Mouse (Mus musculus) layer of hippocampus, adult 11-12 months (tissue): ENCODE data around the gene Lcat.

Experiments used
- DNase-seq: peaks from one replicate; pipeline ENCODE4 v3.0.0; 2022; ENCODE audit warnings: low spot score

The Lcat gene

DNA sequence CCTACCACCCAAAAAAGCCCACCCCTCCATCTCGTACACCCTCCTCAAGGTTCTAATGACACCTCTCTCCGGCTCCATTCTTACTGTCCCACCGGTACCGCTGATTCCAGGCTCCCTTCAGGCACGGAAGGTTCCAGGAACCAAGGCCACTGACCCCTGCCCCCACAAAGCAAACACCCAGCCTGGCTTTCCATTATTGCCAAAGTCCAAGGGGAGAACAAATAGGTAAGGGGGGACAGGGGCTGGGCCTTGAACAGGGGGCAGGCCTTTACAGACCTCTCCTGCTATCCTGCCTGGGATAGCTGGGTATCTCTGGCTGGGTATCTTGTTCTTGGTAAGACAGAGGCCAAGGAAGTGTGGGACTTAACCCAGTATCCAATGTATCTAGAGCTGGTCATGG, 640 bp downstream of the Lcat start:
- DNase-seq: no peak

DNA sequence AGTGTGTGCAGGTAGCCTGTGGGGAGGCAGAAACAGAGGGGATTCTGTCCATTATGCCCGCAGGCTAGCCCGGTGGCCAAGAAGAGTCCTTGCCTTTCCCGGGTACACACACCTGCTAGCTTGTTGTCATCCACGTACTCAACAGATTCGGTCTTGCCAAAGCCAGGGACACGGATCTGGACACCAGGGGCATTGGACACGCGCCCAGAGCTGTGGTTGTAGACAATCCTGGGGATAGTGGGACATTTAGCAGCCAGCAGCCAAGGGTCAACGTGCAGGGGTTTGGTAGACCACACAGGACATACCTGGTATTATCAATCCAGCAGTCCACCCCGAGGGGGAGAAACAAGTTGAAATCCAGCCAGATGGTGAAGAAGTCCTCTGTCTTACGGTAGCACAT, 1.2 kb downstream of the Lcat start:
- no peak for DNase-seq

DNA sequence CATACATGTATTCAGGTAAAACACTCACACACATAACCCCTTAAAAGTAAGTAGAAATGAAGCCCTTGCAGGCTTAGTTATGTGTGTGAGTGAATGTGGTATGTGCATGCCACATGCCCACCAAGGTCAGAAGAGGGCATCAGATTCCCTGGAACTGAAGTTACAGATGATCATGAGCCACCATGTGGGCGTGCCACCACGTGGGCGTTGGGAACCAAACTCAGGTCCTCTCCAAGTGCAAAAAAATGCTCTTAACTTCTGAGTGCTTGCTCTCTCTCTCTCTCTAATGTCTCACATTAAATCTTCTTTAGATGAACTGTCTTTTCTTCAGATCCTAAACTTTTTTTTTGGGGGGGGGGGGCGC, 4.9 kb downstream of the Lcat start, which contains the start of gene Psmb10:
TSS of gene Psmb10 (minus strand) at position 139 of the 364 bp plus-strand sequence.
- no peak for DNase-seq

DNA sequence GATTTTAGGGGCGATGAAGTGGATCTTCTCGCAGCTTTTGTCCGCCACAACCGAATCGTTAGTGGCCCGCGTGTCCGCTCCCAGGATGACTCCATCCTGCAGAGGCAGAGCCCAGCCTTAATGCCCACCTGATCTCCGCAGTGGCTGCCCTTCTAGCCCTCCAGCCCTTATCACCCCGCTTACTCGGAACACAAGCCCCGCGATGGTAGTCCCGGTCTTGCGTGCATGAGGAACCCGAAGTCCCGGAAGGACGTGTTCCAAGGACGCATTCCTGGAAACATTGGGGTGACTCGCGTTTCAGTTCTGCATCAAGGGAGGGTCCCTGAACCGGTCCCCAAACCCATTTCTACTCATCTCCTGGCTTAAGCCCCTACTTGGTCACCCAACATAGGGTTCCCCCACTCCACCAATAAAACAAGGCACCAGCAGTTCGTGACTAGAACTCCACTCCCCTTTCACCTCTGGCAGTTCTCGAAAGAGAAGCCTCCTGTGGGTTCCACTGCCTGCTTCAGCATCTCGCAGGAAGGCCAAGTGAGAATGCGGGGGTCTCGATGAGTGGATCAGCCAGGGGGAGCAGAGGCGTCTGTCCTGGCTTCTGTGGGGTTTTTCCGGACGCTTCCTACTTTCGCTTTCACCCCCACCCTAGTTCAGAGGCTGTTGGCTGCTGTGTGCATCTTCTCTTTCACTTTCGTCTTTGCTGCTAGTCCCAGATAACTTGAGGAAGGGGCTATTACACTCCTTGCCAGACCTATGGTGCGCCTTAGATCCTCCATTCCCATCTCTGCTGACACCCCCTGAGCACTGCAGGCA, 5.5 kb downstream of the Lcat start:
- DNase-seq: peak; percentile 57

DNA sequence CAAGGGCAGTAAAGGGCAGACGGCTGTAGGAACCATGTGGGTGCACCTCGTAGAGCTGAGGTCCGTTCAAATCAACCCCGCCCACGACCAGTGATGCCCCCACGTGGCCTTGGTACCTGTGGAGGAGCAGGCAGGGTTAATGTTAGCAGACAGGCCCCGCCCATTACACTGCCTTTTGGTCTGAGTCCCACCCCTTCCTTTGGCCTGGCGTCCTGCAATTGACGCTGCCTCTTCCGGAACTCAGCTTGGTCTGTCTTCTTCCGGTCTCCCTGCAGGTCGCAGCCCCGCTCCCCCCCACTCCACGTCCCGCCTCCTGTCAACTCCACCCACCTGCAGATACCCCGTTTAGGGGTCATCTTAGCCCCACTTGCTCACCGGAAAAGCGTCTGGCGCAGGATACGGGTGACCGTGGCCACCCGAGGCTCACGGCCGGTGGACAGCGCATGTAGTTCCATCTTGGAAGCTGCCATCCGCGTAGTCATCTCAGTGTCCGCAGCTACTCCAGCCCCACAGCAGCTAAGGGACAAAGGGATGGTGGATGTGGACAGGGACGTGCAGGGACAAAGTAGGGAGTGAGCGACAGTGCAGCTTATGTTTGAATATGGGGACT, 6.2 kb downstream of the Lcat start:
- DNase-seq: peak; percentile 89

DNA sequence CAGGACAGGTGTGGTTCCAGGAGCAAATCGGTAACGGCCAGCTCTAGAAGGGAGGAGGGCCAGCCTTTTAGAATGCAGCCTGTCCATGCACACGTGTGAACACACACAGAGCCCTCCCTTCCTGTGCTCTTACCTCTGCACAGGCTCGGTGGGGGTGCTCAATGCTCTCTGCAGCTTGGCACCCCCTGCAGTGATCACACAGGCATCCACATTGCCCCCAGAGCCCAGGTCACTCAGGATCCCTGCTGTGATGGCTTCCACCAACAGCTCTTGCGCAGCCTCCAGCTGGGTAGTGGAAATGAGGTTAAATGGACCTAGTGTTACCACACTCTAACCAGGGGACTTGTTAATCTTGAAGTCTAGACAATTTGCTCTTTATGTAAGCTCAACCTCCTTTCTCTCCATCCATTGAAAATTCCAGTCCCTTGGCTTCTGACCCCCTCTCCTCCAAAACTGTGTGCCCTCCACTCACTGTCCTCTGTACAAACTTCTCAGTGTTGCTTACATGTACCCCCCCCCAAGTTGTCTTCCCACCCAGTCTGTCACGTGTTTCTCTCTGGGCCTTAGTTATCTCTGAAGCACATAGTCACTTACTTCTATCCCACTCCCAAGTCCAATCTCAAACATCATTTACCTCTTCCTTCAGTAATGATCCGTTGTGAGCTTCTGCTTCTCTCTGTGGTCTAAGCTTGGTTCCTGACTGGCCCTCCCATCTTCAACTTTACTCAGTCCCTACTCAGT, 7.1 kb downstream of the Lcat start:
- no peak for DNase-seq

DNA sequence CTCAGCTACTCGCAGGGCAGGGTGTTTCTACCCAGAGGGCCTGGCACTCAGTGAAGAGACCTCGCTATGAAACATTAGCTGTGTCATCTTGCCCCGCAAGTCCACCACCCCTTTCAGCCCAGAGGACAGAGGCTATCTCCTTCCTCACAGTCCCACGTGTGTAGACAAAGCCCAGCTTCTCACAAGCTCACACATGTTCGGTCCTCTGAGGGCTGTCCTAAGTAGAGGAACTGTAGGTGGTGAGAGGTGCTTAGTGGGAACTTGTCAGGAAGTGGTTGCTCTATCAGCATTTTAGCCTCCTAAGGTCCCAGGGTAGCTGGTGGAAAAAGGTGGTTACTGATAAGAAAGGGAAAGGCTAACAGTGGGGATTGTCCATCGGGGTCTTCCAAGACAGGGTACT, 8.1 kb downstream of the Lcat start:
- no peak for DNase-seq

DNA sequence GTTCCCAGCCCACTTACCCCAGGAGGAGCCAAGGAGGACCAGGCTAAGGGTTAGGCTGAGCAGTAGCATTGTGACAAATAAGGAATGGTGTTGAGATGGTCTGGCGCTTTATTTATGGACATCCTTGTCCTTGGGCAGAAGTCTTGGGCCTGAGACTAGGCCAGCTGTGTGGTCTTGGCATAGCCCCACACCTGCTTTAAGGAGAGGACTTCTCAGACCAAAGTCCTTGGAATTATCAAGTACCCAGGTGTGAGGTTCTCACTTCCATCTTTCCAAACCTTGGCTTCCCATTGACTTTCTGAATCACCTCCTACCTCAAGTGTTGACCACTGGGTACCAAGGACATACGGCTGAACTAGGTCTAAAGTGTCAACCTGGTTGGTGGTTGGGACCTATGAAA, 9.4 kb downstream of the Lcat start, which contains the start of gene Ctrl:
TSS of gene Ctrl (minus strand) at position 101 of the 400 bp plus-strand sequence.
- DNase-seq: no peak

DNA sequence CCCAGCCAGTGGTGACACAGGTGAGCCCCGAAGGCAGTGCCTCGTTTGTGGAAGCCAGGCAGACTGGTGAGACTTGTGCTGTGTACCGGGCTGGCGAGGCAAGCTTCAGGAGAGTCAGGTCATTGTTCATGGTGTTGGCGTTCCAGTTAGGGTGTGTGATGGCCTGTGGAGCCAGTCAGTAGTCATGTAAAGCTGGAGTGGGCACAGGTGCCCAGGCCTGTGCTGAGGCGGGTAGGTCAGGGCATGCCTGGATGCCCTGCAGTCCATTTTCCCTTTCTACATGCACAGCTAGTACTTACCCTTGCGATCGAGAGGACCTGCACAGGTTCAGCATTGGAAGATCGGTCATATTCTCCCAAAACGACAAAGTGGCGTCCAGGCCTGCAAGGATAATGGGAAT, 10.7 kb downstream of the Lcat start:
- DNase-seq: no peak

DNA sequence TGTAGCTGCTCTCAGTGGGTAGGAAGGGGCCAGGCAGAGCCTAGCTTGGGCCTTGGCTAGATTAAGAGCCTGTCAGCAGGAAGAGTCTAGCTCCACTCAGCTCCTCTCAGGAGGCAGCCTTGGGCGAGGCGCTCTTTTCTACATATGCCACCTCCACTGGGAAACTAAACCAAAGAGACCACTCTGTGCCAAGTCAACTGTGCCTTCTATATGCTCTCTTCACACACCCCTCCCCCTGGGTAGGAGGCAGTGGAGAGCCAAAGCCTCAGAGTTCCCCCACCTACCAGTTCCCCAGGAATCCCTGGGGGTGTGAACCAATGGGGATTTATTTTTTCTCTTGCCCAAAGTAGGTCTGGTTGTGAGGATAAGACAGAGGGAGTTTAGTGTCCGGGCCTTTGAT, 11.9 kb downstream of the Lcat start:
- no peak for DNase-seq

DNA sequence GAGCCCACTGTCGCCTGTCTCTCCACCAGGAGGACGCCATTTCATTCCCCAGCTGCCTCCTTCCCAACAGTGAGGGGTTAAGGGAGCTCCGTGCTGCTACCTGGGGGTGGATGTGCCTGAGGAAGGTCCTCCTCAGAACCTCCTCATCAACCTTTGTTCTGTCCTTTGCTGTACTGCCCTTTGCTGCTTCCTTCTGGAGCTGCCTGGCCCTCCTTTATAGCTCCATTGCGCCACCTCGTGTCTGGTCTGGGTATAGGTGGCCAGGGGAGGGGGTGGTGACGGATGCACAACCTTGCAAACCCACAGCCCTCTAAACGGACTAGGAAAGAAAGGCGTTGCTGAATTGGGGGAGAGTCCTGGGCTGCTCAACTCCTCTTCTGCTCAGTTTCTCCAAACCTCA, 12.6 kb downstream of the Lcat start:
- DNase-seq: peak; percentile 84

DNA sequence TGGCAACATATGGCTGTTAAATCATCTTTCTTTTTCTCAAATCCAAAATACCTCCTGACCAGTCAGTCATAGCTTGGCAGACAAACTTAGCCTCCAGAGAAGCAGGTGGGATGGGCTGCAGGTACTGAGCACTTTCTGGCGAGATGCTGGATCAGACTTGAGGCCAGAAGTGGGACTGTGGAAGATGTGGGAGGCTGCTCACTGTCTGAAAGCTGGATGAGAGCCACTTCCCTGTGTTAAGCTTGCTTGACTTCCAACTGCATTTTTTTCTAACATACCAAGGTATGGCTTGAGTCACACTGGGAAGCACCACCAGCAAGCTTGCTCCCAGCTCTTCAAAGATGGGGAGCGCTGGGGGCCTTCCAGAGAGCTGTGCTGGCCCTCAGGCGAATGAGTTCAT, 18.1 kb downstream of the Lcat start:
- no peak for DNase-seq

DNA sequence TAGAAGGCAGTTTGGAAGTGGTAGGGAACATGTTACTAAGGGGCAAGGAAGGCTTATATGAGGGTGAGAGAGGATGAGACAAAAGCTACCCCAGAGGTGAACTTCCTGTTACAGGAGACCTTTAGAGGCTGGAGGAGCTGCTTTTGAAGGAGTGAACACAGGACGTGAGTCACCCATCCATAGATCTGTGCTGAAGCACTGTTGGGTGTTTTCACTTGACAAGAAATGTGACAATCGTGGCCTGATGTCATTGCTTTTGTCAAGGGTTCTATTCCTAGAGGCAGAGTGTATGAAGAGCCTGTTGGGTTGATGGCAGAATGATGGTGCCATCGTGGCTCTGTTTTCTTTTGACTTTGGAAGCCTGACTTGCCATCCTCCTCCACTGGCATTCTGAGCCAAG, 23.8 kb downstream of the Lcat start:
- DNase-seq: no peak

DNA sequence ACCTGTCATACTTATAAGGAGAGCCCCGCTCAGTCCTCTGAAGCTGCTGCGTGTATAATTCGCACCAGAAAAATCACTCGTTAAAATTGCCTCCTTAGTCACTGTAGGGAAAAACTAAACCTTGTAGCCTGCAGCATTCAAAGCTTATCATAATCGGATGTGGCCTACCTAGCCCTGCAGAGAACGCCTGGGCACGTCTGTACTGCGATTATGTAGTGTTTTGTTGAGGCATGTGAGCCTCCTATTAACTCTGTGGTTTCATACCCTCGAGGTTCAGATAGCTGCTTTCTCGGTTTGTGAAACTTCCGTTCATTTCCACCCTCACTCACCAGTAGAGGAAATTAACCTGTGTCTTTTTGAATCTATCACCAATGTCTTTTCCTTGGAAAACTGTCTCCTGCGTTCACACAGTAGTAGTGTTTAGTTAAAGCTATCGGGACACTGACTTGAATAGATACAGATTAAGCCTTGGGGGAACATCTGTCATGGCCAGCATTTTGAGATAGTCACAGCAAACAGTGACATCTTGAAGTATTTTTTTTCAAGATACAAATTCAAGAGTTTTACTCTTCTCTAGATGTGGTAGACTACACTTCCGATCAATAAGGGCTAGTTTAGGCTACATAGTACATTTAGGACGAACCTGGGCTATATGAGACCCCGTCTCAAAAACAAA, 42.1 kb downstream of the Lcat start:
- DNase-seq: no peak

DNA sequence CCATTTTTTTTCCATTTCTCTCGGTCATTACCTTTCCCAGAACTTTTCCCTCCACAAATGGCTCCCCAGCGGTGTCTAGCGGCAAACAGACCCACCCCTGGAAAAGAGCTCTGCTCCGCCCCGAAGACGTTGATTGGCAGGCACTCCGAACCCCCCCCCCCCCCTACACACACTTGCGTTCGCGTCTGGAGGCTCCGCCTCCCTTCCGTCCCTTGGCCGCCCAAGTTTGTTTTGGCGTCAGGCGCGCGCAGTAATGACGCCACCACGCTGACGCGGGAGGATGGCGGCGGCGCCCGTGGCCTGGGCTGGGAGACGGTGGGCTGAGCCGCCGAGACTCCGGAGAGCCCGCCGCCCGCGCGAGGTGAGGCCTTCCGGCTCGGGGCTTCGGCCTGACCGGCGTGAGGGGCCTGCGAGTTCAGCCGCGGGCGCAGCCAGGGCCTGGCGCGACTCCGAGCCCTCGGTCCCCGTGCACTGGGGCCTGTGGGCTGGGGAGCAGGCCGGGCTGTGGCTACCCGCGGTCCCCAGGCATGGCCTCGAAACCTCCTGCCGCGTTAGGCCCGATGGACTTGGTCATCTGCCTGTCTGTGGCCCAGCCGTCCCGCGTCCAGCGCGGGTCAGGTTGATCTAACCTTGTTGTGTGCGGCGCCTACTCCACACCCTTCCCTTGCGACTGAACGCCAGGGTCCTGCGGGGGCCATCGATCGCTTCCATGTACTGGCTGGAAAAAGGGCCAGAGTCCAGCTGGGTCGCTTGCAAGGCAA, 42.8 kb downstream of the Lcat start, which contains the start of gene Pskh1:
TSS of gene Pskh1 (plus strand) at position 262 of the 761 bp plus-strand sequence.
- DNase-seq: peak; percentile 91

DNA sequence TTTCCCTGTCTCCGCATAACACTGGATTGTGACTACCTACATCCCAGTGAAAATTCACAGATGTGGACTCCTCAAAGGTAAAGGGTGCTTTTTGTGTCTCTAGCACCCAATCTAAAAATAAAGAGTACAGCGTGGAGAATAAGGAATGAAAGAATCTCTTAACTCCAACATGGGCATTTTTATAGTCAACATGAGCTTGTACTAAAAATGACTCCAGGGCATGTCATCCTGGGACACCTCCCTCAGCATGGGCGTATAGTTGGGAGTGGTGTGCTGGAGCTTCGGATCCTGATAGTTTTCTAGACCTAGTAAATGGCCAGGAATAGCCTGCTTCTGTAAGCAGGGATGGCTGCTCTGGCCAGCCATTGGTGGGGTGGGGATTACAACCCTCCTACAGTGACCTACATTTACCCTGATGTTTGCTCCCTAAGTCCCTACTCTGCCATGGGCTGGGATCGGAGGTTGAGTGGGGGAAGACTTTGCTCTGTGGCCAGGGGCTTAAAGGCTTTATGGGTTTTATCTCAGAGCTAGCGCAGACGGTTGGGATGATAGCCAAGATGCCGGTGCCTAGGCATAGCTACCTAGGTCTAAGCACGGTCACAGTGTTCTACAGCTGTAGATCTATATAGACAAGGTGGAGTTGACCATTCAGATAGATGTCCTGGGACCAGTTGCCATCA, 45.2 kb downstream of the Lcat start:
- no peak for DNase-seq

DNA sequence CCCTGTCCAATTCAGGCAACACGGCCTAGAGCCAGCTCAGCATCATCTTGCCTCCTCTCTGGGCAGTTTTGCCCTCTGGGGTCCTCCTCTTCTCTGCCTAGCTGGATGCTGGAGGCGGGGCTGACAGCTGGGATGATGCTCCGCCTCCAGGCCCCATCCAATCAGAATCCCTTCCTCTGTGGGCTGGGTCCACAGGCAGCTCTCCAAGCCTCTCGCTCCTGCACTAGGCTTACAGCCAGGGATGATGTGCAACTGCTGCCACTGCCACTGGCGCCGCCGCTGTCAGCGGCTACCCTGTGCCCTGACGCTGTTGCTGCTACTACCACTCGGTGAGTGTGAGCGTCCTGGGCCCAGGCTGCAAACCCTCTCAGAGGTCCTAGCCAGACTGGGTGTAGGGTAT, 49.8 kb downstream of the Lcat start, which contains the start of gene Nrn1l:
TSS of gene Nrn1l (plus strand) at position 229 of the 400 bp plus-strand sequence.
- peak; percentile 84 for DNase-seq

DNA sequence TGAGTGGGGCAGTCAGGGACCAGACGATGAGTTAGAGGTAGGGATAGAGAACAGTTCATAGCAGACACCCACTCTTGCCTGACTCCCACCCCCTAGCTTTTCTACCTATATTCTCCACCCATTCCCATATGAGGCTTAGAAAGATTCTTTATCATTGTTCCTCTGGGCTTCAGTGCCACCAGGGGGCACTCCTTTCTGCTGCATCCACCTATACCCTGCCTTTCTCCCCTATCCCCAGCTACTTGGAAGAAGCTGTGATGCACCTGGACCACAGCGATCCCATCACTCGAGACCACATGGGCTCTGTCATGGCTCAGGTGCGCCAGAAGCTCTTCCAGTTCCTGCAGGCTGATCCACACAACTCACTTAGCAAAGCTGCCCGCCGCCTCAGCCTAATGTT, 50.8 kb downstream of the Lcat start:
- DNase-seq: no peak

DNA sequence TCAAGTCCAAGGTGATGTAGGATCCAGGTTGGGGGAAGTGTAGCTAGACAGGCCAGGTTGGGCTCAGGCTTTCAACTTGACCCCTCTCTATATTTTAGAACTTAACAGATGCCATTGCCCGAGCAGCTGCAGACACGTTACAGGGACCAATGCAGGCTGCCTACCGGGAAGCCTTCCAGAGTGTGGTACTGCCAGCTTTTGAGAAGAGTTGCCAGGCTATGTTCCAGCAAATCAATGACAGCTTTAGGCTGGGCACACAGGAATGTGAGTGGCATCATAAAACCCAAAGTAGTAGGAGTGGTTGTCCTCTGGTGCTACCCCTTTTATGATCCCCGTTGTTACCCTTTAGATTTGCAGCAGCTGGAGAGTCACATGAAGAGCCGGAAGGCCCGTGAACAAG, 52.3 kb downstream of the Lcat start:
- DNase-seq: peak; percentile 81

DNA sequence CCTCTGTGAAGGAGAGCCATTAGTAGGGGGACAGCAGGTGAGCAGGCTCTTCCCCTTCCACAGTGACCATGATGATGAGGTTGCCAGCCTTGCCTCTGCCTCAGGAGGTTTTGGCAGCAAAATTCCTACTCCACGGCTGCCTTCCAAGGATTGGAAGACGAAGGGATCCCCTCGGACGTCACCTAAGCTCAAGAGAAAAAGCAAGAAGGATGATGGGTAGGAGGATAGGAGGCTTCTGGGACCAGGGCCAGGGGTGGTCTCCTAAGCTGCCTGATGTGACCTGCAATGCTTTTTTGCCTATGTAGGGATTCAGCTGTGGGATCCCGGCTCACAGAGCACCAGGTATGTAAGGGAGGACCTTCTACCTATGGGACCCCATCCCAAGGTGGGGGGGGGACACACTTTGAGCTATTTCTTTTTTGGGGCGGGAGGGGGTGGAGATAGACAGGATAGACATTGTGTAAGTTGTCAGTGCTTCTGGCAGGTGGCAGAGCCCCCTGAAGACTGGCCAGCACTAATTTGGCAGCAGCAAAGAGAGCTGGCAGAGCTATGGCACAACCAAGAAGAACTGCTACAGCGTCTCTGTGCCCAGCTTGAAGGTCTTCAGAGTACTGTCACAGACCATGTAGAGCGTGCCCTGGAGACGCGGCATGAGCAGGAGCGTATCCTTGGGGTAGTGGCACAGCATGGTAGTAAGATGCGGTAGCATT, 53.3 kb downstream of the Lcat start:
- DNase-seq: no peak
